Mouse (Mus musculus) G1E (cell line): ENCODE data around the gene Dpyd.

Experiments used
- CTCF ChIP-seq: IDR thresholded peaks from 2 replicates; pipeline ENCODE4 v1.5.1; 2012; ENCODE audit warnings: low read depth, low read length, inconsistent platforms, mixed read lengths
- GATA1 ChIP-seq: IDR thresholded peaks from 2 replicates; pipeline ENCODE4 v1.6.1; 2012; ENCODE audit warnings: borderline replicate concordance, low read length, inconsistent platforms, mixed read lengths
- GATA2 ChIP-seq: IDR thresholded peaks from 2 replicates; pipeline ENCODE4 v1.6.1; 2012; ENCODE audit warnings: low read depth, low read length, inconsistent platforms, borderline replicate concordance
- POLR2AphosphoS5 ChIP-seq: IDR thresholded peaks from 2 replicates; pipeline ENCODE4 v1.6.1; 2012; ENCODE audit warnings: low read depth, low read length, inconsistent platforms; ENCODE audit not compliant: insufficient replicate concordance
- TAL1 ChIP-seq: conservative IDR thresholded peaks from 2 replicates; pipeline ENCODE4 v1.6.1; 2012; ENCODE audit warnings: low read depth, low read length, inconsistent platforms, mixed read lengths

DNA sequence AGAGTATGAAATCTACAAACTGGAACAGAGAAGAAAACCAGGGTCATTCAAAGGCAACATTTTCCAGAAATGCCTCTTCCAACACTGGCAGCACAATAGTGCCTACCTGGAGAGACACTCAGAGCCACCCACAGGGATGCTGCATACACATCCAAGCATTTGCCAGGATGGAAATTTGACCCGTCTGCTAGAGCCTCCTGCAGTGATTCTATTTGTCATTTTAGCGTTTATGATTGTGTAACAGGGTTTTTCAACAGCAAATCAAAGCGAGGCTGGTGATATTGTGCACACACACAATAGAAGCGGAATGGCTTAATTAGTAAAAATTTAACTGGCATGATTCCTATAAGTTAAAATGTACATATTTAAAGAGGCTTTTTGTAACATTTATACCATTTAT lies 501.3 kb downstream of the Dpyd start:
- TF ChIP-seq CTCF = no peak
- no peak for TF ChIP-seq GATA2
- TF ChIP-seq TAL1 = no peak
- TF ChIP-seq GATA1 = no peak
- TF ChIP-seq POLR2AphosphoS5 = no peak
